9 mouse cellular contexts compared by ENCODE assay signal in the genomic region with DNA sequence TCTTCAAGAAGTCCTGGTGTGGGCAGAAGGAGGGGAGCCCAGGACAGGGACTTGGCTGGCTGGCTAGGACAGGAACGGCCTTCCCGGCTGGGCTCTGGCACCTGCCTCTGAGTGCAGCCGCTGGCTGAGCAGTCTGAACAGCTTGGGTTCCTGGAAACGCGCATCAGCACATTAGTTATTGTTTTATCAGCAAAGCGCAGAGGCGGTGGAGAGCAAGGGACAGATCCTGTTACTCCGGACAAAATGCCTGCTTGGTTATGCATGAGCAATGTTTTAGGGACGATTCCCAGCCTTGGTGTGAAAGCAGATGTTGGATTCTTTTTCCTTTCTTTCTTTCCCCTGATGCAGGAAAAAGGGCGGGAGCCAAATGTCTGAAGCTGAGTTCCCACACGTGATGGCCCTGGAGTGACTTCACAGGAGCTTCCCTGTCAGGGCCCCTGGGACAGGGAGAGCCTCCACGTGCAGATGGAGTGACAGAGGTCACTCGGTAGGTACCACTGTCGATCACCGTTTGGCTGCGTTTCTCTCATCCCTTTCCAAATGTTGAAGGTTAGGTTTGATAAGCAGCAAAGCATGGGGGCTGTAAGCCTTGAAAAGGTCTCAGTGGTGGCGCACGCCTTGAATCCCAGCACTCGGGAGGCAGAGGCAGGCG.
DNase-seq lines count a peak whose midpoint lies in the region; ATAC-seq lines count a peak whose summit lies in the region.
"Had no signal": no experiment of that assay in that cellular context is flagged by ENCODE, and none has a peak within 500 bp of the region (broad histone marks: within the 10 kb centered on the region; RNA-seq: fewer than 3 reads in every experiment).

No protein-coding gene starts in this region.

- intact Hi-C loops in left cerebral cortex, postnatal 4 days (cut with DNase I) = no loop called here
- intact Hi-C loops in gastrocnemius, postnatal 36 days (cut with DNase I) = no loop called here

- no peak for ATAC-seq in activated CD4-positive, CD25-positive, alpha-beta regulatory T cell, adult 4 months
- no peak for ATAC-seq in megakaryocyte, adult 5-6 weeks (ENCODE audit: poor library complexity, severe bottlenecking)
- ATAC-seq: inflammation-experienced regulatory T-cells, adult 6 months had no signal

- peak; percentile 61 for DNase-seq in left cerebral cortex, postnatal 4 days
- no peak for DNase-seq in left cerebral cortex, adult 8-10 months (ENCODE audit: low spot score in 2 of 2)
- DNase-seq in gastrocnemius, postnatal 36 days = peak; percentile 50 to 58
- peak; percentile 71 for DNase-seq in kidney, adult 9 months
- DNase-seq in skeletal muscle tissue, adult 2 months (ENCODE audit: low read depth, low spot score) = peak; percentile 72
- DNase-seq in embryo, embryonic 11 days = no peak

Comparison
In these comparisons a context has a peak if more than half of its experiments do, and no peak if none do; other contexts are left out.
1. DNase-seq: peak in left cerebral cortex, postnatal 4 days (single experiment), gastrocnemius, postnatal 36 days (2 of 2), kidney, adult 9 months (single experiment) and skeletal muscle tissue, adult 2 months (single experiment); none in left cerebral cortex, adult 8-10 months (0 of 2) and embryo, embryonic 11 days (single experiment).